Mouse (Mus musculus): Measurements from ENCODE around the gene Tgif2. TPM values are rescaled to one million over a fixed set of nuclear protein-coding genes. Genes with fewer than 3 reads are reported as not detected.
A peak's percentile ranks its signal among the peaks of the same experiment; 100 is the strongest.
"Not testable (repeated sequence)": the region's sequence is repeated elsewhere in the genome, so short reads cannot be mapped to it uniquely, and the experiment has no call there.

Gene Tgif2
- polyA plus RNA-seq, 1 experiment from 2014 or later: 11.9 TPM

DNA sequence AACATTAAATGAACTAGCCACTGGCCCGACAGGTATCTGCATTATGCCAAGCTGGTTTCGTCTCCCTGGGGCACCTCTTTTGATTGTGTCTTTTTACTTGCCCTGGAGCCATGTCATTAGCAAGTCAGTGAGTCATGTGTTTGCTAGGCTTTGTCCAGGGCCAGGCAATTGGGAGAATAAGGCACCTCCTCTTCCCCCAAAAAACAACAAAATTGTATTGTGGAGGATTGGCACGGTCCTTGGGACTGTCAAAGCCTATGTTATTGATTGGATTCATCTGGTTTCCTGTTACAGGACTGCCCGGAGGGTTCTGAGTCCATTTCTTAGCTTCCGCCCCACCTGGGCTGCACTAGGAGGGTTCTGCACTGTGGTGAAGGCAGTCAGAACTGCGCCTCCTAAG is 7.8 kb downstream of the Tgif2 start:
- no peak; the same call in 1 of the 2 replicates for ATAC-seq (ENCODE audit: low FRiP score, low TSS enrichment)
- Histone ChIP-seq H3K9ac (ENCODE audit: low read length) (no peak overlapping the region), H3K27me3 (ENCODE audit: control insufficient read depth, insufficient read depth, low read length) (no peaks in the 10 kb centered on the region), H3K9me3 (ENCODE audit: control insufficient read depth, low read length) (no peaks in the 10 kb centered on the region), H3K4me2 (replicated peaks; ENCODE audit: low read depth) (no peak overlapping the region), H3K36me3 (ENCODE audit: control insufficient read depth, insufficient read depth, low read length) (no peaks in the 10 kb centered on the region; the same call in 1 of the 2 replicates), H3K4me1 (replicated peaks; ENCODE audit: control insufficient read depth, insufficient read depth) (peaks cover 13% of the 10 kb centered on the region; the same call in 1 of the 2 replicates), H3K27ac (replicated peaks) (no peak overlapping the region), H3K4me3 (ENCODE audit: low read depth, low read length) (no peak overlapping the region)
- 50% methylated on average over 6 of the region's 6 CpGs for WGBS
- no peak for DNase-seq (ENCODE audit: low spot score)
- TF ChIP-seq CTCF (IDR thresholded peaks at IDR 0.05; ENCODE audit: low read depth) (no peak), EP300 (optimal IDR thresholded peaks at IDR 0.05) (no peak)

DNA sequence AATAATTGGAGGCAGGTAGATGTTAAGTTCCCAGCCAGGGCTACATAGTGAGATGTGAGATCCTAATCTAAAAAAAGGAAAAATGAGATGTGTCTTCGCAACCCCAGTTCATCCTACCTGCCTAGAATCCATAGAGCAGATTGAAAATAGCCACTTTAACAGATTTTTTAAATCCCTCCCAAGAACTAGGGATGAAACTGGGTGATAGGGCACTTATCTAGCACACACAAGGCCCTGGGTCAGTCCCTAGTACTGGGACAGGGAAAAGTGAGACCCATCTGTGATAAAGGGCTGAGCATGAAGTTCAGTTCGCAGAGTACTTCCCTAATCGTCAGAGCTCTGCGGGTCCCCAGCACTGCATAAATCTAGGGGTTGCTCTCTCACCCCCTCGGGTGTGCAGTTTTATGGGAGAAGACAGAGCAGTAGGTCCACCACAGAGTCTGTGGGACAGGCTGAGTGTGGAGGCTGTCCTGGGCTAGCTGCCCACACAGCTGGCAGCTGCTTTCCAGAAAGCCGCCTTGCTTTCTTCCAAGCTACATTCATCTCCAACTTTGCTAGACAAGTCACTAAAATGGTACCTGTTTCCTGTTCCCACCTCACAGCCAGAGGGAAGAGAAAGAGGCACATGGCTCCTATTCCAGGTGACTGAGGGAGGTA is 8.8 kb downstream of the Tgif2 start:
- H3K4me2 ChIP-seq (replicated peaks; ENCODE audit: low read depth): no peak overlapping the region
- H3K9ac ChIP-seq (ENCODE audit: low read length): no peak overlapping the region
- 72% methylated on average over 6 of the region's 6 CpGs for WGBS
- no peak for TF ChIP-seq EP300 (optimal IDR thresholded peaks at IDR 0.05)
- no peak for TF ChIP-seq CTCF (IDR thresholded peaks at IDR 0.05; ENCODE audit: low read depth)
- H3K9me3 ChIP-seq (ENCODE audit: control insufficient read depth, low read length): no peaks in the 10 kb centered on the region
- DNase-seq (ENCODE audit: low spot score): no peak
- no peaks in the 10 kb centered on the region; the same call in 1 of the 2 replicates for H3K36me3 ChIP-seq (ENCODE audit: control insufficient read depth, insufficient read depth, low read length)
- H3K27me3 ChIP-seq (ENCODE audit: control insufficient read depth, insufficient read depth, low read length): no peaks in the 10 kb centered on the region
- no peak overlapping the region for H3K4me3 ChIP-seq (ENCODE audit: low read depth, low read length)
- no peak for ATAC-seq (ENCODE audit: low FRiP score, low TSS enrichment)
- peaks cover 10% of the 10 kb centered on the region; the same call in 1 of the 2 replicates for H3K4me1 ChIP-seq (replicated peaks; ENCODE audit: control insufficient read depth, insufficient read depth)
- H3K27ac ChIP-seq (replicated peaks): no peak overlapping the region

DNA sequence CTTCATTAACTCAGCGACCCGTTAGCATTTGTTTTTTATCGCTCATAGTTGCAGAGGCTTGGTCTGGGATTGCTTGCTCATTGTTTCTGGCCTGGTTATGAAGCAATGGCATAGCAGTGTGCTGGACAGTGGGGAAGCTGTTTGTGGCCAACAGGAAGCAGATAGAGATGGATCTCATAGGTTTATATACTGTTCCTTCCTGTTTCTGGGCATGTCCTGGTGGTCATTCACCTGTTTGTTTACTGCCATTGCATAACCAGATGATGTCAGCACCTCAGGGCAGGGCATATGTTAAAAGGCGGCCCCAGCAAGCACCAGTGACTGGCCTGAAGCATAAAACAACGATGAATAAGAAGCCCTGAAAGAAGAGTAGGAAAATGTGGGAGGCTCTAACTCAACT is 10.7 kb downstream of the Tgif2 start:
- no peak overlapping the region for H3K9ac ChIP-seq (ENCODE audit: low read length)
- H3K4me2 ChIP-seq (replicated peaks; ENCODE audit: low read depth): no peak overlapping the region
- peaks cover 3% of the 10 kb centered on the region; the same call in 1 of the 2 replicates for H3K4me1 ChIP-seq (replicated peaks; ENCODE audit: control insufficient read depth, insufficient read depth)
- H3K9me3 ChIP-seq (ENCODE audit: control insufficient read depth, low read length): no peaks in the 10 kb centered on the region
- 76% methylated on average over 5 of the region's 5 CpGs for WGBS
- H3K27ac ChIP-seq (replicated peaks): no peak overlapping the region
- no peak overlapping the region for H3K4me3 ChIP-seq (ENCODE audit: low read depth, low read length)
- DNase-seq (ENCODE audit: low spot score) (peak; percentile 28), ATAC-seq (ENCODE audit: low FRiP score, low TSS enrichment) (peak; percentile 69)
- no peaks in the 10 kb centered on the region; the same call in 1 of the 2 replicates for H3K36me3 ChIP-seq (ENCODE audit: control insufficient read depth, insufficient read depth, low read length)
- no peaks in the 10 kb centered on the region for H3K27me3 ChIP-seq (ENCODE audit: control insufficient read depth, insufficient read depth, low read length)
- TF ChIP-seq EP300 (optimal IDR thresholded peaks at IDR 0.05): no peak
- TF ChIP-seq CTCF (IDR thresholded peaks at IDR 0.05; ENCODE audit: low read depth): no peak

DNA sequence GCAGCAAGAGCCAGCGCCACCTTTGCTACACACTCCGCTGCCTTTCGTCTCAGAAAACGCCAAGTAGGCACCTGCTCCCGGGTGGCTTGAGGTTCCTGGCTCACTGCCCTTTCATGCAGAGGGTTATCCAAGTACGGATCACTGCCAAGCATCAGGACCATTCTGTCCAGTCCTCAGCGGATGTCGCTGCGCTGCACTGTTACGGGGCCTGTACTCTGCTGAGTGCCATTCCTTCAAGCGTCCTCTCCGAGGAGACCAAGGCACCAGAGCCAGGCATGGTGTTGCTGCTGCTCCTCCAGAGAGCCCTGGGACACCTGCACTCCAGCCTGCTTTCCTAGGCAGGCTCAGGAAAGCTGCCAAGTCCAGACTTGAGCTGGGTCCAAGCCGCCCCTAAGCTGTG is 13.8 kb downstream of the Tgif2 start:
- H3K4me2 ChIP-seq (replicated peaks; ENCODE audit: low read depth); H3K9me3 ChIP-seq (ENCODE audit: control insufficient read depth, low read length); H3K36me3 ChIP-seq (ENCODE audit: control insufficient read depth, insufficient read depth, low read length); H3K9ac ChIP-seq (ENCODE audit: low read length); H3K27ac ChIP-seq (replicated peaks); DNase-seq (ENCODE audit: low spot score); ATAC-seq (ENCODE audit: low FRiP score, low TSS enrichment); H3K27me3 ChIP-seq (ENCODE audit: control insufficient read depth, insufficient read depth, low read length); H3K4me1 ChIP-seq (replicated peaks; ENCODE audit: control insufficient read depth, insufficient read depth); H3K4me3 ChIP-seq (ENCODE audit: low read depth, low read length): not testable (repeated sequence)
- WGBS: 77% methylated on average over 8 of the region's 13 CpGs

DNA sequence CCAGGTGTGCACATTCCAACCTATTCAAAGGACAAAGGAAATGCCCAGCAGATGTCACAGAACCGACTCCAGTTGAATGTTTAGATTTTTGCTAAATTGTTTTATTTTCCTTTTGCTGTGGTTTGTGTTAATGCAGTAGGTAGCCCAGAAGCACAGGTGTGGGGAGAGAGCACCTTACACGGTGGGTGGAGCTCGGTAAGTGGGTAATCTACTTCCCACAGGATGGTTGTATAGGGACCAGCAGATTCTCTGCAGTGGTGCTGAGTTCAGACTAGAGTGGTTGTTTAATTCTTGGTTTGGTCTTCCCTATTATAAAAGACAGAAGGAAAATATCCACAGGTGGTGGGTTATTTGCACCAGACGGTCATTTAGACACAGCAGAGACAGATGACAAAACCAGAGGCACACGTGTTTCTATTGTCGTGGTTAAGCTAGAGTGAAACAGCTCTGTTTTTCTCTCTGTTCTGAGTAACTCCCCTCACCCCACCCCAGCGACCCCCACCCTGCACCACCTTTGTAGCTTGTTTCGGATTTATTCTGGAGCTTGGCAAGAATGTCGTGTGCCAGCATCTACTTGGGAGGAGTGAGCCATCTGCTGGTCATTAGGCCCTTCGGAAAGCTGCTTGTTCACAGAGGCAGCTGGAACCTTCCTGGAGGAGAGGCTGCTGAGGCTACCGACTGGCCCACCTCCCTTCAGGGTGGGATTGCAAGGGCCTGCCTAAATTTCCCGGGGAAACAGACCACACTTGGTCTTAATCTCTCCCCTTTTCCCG is 14.4 kb downstream of the Tgif2 start:
- not testable (repeated sequence) for ATAC-seq (ENCODE audit: low FRiP score, low TSS enrichment); H3K9me3 ChIP-seq (ENCODE audit: control insufficient read depth, low read length); H3K27ac ChIP-seq (replicated peaks); H3K4me3 ChIP-seq (ENCODE audit: low read depth, low read length); H3K4me1 ChIP-seq (replicated peaks; ENCODE audit: control insufficient read depth, insufficient read depth); H3K27me3 ChIP-seq (ENCODE audit: control insufficient read depth, insufficient read depth, low read length); H3K9ac ChIP-seq (ENCODE audit: low read length); H3K36me3 ChIP-seq (ENCODE audit: control insufficient read depth, insufficient read depth, low read length); H3K4me2 ChIP-seq (replicated peaks; ENCODE audit: low read depth)
- peak; percentile 76 for TF ChIP-seq CTCF (IDR thresholded peaks at IDR 0.05; ENCODE audit: low read depth)
- peak; percentile 54 for DNase-seq (ENCODE audit: low spot score)
- WGBS: 35% methylated on average over 13 of the region's 13 CpGs

DNA sequence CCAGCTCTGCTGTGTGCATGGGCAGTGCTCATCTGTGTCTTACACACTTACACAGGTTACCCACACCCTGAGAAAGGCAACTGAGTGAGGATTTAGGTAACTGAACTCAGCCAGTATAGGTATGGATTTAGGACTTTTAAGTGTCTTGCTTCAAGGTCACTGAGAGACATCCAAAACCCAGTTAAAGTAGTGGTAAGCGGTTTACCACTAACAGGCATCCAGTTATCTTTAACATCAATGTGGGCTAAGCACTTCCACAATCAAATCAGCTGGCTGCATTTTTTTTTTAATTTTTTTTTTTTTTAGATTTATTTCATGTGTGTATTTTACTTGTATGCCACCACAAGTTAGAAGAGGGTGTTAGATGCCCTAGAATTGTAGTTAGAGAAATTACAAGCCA is 16.5 kb downstream of the Tgif2 start:
- Histone ChIP-seq H3K27me3 (ENCODE audit: control insufficient read depth, insufficient read depth, low read length) (no peaks in the 10 kb centered on the region), H3K4me1 (replicated peaks; ENCODE audit: control insufficient read depth, insufficient read depth) (no peaks in the 10 kb centered on the region), H3K27ac (replicated peaks) (no peak overlapping the region), H3K36me3 (ENCODE audit: control insufficient read depth, insufficient read depth, low read length) (no peaks in the 10 kb centered on the region; the same call in 1 of the 2 replicates), H3K4me3 (ENCODE audit: low read depth, low read length) (no peak overlapping the region), H3K9me3 (ENCODE audit: control insufficient read depth, low read length) (no peaks in the 10 kb centered on the region), H3K9ac (ENCODE audit: low read length) (no peak overlapping the region), H3K4me2 (replicated peaks; ENCODE audit: low read depth) (no peak overlapping the region)
- DNase-seq (ENCODE audit: low spot score) (no peak), ATAC-seq (ENCODE audit: low FRiP score, low TSS enrichment) (no peak)
- no peak for TF ChIP-seq EP300 (optimal IDR thresholded peaks at IDR 0.05)
- 92% methylated on average over 1 of the region's 1 CpGs for WGBS

All from stomach, postnatal 0 days (tissue).